1 mouse cellular context compared by ENCODE assay signal in the genomic region with DNA sequence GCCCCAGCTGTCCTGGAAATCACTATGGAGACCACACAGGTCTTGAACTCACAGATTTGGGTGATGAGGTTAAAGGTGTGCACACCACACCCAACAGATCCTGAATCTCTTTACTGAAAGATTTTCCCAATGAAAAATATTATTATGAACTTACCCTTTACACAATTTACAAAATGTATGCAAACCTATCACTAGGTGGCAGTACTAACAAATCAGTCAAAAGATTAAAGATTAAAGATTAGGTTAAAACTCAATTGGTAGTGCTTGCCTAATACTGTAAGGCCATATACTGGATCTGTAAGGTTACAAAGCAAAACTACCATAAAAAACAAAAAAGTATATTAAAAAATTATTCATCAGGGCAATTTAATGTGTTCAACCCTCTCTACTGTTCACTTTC.
TF ChIP-seq lines count a peak whose summit lies in the region.

No protein-coding gene starts in this region.

TF ChIP-seq in MEL, 35 proteins besides CTCF, POLR2A, EP300 and RAD21:
- TF ChIP-seq SMC3 (IDR thresholded peaks at IDR 0.05; ENCODE audit: low read depth, low read length) (peak; percentile 58), BHLHE40 (IDR thresholded peaks at IDR 0.05; ENCODE audit: borderline replicate concordance, low read depth, low read length) (no peak), TBP (IDR thresholded peaks at IDR 0.05; ENCODE audit: low read depth, low read length) (no peak), GATA1 (IDR thresholded peaks at IDR 0.05; ENCODE audit: low read depth, low read length) (peak; percentile 43; the same call in 1 of the 2 replicates), POLR2AphosphoS2 (IDR thresholded peaks at IDR 0.05; ENCODE audit: low read length) (no peak), KAT2A (conservative IDR thresholded peaks at IDR 0.05; ENCODE audit: low read depth, low read length) (no peak), MAX (IDR thresholded peaks at IDR 0.05; ENCODE audit: low read length) (no peak), JUND (IDR thresholded peaks at IDR 0.05; ENCODE audit: low read depth, low read length) (no peak), ZKSCAN1 (IDR thresholded peaks at IDR 0.05; ENCODE audit: low read depth, low read length) (no peak), CHD2 (IDR thresholded peaks at IDR 0.05; ENCODE audit: low read length) (no peak)
TF ChIP-seq in MEL: peak in this region for 2.
